Mouse (Mus musculus) splenic B cell, adult 2 months (primary cell): ENCODE data around the gene Pgs1.

ENCODE experiments used
- DNase-seq: peaks from one replicate; pipeline ENCODE4 v3.0.0-alpha.2; 2011; ENCODE audit warnings: low read depth, low spot score
- H3K27me3 ChIP-seq: 2 replicates; pipeline ENCODE4 v1.6.1; 2012; ENCODE audit warnings: mild to moderate bottlenecking, low read length, moderate library complexity, mixed read lengths; ENCODE audit not compliant: control insufficient read depth, poor library complexity, insufficient read depth, severe bottlenecking
- H3K36me3 ChIP-seq: 2 replicates; pipeline ENCODE4 v1.6.1; 2012; ENCODE audit warnings: mild to moderate bottlenecking, low read length, moderate library complexity, mixed read lengths; ENCODE audit not compliant: control insufficient read depth, poor library complexity, insufficient read depth, severe bottlenecking

Pgs1 gene

DNA sequence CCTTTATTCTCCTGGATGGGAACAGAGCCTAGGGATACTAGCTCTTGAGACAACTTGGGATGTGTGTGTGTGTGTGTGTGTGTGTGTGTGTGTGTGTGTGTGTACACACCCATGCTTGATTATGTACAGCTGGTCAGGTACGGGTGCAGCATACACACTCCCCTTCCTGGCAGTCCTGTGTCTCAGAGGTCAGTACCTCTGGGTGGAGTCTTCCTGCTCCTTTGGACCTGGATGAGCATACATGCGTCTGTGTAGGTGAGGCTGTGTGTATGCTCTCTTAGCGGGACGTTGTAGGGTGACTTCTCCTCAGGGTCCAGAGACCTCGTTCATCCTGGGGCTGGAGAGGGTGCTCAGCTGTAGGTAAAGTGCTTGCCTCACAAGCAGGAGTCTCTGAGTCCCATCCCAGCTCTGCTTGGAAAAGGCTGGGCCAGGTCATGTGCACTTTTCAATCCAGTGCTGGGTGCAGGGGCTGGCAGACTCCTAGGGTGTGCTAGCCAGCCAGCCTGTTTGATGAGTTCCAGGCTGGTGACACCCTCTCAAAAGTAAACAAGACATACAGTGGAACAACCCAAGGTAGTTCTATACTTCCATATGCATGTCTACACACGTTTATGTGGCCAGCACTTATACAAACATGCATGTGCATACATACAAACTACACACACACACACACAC is 13.3 kb downstream of the Pgs1 start:
- Histone ChIP-seq H3K36me3 (peaks cover 15% of the 10 kb centered on the region), H3K27me3 (no peaks in the 10 kb centered on the region)
- DNase-seq, result no peak

DNA sequence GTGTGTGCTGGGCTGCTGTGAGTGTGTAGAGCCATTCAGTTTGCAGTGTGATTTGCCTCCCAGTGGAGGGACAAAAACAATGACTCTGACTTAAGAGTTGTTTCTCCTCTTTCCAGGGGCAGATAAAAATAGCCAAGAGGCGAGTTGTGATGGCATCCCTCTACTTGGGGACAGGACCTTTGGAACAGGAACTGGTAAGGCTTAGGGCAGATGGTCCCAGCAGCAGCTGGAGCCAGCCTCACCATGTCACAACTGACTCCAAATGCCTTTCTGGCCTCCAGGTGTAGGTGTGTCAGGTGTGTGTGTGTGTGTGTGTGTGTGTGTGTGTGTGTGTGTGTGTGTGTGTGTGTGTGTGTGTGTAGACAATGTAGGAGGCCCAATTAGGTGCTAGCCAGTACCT is 14.0 kb downstream of the Pgs1 start:
- DNase-seq, result no peak

GRCm38 (mm10) chr11:118000565-118001215 is 14.6 kb downstream of the Pgs1 start:
- Histone ChIP-seq H3K36me3 (peaks cover 17% of the 10 kb centered on the region), H3K27me3 (no peaks in the 10 kb centered on the region)
- no peak for DNase-seq

More for the DNA sequence above, 14.0 kb downstream of the Pgs1 start:
- no peaks in the 10 kb centered on the region for H3K27me3 ChIP-seq
- H3K36me3 ChIP-seq, result peaks cover 15% of the 10 kb centered on the region

- DNase-seq, result no peak
- Histone ChIP-seq H3K36me3 (peaks cover 17% of the 10 kb centered on the region), H3K27me3 (no peaks in the 10 kb centered on the region)
Measured at GRCm38 (mm10) chr11:118003176-118003575, 17.1 kb downstream of the Pgs1 start.

- H3K36me3 ChIP-seq, result peaks cover 17% of the 10 kb centered on the region
- no peak for DNase-seq
- no peaks in the 10 kb centered on the region for H3K27me3 ChIP-seq
Measured at GRCm38 (mm10) chr11:118003718-118004117, 17.6 kb downstream of the Pgs1 start.

- H3K36me3 ChIP-seq, result peaks cover 17% of the 10 kb centered on the region
- DNase-seq, result no peak
- no peaks in the 10 kb centered on the region for H3K27me3 ChIP-seq
Measured at GRCm38 (mm10) chr11:118004217-118004616, 18.1 kb downstream of the Pgs1 start.

DNA sequence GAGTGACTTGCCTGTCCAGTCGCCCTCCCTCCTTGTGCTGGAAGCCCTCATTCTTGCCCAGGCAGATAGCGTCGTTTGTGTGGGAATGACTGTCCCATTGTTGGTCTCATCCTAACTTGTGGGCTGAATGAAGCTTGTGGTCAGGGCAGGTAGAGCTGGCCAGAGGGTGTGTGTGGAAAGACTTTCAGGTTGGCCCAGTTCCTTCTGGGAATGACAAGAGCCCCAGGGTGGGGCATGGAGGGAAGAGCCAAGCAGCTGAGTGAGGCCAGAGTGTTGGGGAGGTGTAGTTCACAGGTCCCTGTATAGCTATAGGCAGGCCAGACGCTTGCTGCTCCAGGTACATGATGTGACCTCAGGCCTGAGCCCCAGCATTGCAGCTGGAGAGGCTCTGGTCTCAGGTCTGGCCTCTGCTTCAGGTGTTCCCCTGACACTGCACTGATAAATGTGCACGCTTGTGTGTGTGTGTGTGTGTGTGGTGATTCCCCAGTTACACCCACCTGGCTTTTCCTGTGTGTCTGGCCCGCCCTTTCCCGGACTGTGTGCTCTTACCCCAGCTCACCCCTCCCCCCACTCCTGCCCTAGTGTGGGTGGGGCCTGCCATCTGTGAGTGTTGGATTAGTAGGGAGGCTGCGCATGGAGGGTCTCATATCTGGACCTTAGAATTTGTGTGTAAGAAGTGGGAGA is 21.5 kb downstream of the Pgs1 start:
- Histone ChIP-seq H3K36me3 (peaks cover 11% of the 10 kb centered on the region), H3K27me3 (no peaks in the 10 kb centered on the region)
- DNase-seq, result no peak

DNA sequence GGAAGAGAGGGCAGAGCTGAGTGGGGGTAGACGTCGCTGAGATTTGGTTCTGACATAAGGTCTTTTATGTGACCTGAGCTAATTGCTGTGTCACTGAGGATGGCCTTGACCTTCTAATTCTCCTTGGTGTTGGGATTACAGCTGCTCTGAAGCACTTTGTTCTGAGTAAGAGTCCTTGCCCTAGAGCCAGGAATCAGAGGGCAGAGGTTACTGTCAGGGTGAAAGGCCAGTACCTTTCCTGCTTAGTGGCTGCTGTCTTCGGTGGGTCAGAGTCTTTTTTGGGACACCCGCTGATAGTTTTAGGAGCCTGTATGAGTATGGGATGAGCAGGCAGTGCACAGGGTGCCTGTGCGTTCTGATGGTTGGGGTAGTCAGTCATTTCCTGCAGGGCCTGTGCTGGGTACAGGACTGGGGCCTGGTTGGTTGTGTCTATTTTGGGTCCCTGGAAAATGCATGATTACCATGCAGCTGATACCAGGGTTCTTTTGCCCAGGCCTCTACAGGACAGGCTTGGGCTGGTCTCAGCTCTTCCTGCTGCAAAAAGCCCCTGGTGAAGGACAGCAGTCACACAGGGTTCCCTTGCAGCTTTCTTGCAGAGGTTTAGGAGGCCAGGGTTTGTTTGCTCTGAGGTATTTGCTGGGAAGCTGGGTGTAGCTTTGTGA is 22.2 kb downstream of the Pgs1 start:
- peaks cover 11% of the 10 kb centered on the region for H3K36me3 ChIP-seq
- H3K27me3 ChIP-seq, result no peaks in the 10 kb centered on the region

GRCm38 (mm10) chr11:118008843-118009242 is 22.8 kb downstream of the Pgs1 start:
- Histone ChIP-seq H3K36me3 (peaks cover 5% of the 10 kb centered on the region), H3K27me3 (no peaks in the 10 kb centered on the region)
- no peak for DNase-seq

More for the DNA sequence above, 22.2 kb downstream of the Pgs1 start:
- DNase-seq, result no peak

GRCm38 (mm10) chr11:118009865-118010571 is 23.9 kb downstream of the Pgs1 start:
- Histone ChIP-seq H3K27me3 (no peaks in the 10 kb centered on the region), H3K36me3 (peaks cover 5% of the 10 kb centered on the region)
- no peak for DNase-seq

DNA sequence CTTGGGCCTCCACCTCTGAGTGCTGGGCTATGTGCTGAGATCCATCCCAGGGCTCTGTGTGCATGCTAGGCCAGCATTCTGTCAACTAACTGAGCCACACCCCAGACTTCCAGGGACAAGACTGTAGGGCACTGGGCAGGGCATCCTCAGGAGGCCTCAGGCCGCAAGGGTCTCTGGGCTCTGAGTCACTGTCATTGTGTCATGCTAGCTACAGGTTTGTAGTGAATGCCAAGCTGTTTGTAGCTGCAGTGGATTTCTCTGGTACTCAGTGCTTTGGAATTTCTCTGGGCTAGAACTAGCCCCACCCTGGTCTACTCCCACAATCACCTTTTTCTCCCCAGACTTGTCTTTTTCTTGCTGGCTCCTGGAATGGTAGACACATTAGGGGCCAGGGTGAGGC is 26.5 kb downstream of the Pgs1 start:
- Histone ChIP-seq H3K36me3 (no peaks in the 10 kb centered on the region), H3K27me3 (no peaks in the 10 kb centered on the region)
- no peak for DNase-seq

- DNase-seq, result no peak
Measured at GRCm38 (mm10) chr11:118013339-118013738, 27.2 kb downstream of the Pgs1 start.

GRCm38 (mm10) chr11:118014391-118014995 is 28.4 kb downstream of the Pgs1 start:
- peak; percentile 64 for DNase-seq
- Histone ChIP-seq H3K36me3 (peaks cover 3% of the 10 kb centered on the region; the same call in 1 of the 2 replicates), H3K27me3 (no peaks in the 10 kb centered on the region)

More at GRCm38 (mm10) chr11:118013339-118013738, 27.2 kb downstream of the Pgs1 start:
- peaks cover under 1% of the 10 kb centered on the region; the same call in 1 of the 2 replicates for H3K36me3 ChIP-seq
- H3K27me3 ChIP-seq, result no peaks in the 10 kb centered on the region
